8 mouse cellular contexts compared by ENCODE assay signal in the genomic region with DNA sequence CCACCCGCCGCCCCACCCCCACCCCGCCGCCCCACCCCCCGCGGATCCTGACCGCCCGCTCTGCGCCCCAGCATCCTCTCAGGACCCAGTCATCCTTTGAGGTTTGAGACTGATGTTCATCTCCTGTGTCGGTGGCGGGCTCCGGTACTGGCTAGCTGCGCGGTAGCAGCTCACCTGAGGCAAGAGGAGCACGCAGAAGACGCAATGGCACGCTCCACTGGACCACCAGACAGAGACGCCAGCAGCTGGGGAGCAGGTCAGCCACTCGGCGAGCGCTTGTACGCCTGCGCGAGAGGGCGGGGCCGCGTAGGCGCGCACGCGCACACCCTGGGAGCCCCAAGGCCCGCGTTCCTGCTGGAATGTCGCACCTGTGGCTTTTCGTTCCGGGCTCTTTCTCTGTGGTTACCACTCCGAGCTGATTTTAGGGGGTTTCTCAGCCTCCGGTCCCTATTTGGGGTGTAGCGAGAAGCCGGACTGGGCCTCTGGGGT. TPM values are rescaled to one million over a fixed set of nuclear protein-coding genes. Genes with fewer than 3 reads are reported as not detected.
DNase-seq lines count a peak whose midpoint lies in the region; ATAC-seq and TF ChIP-seq lines count a peak whose summit lies in the region.

TSS of gene Jmjd4 (plus strand) at position 305 of the 489 bp plus-strand sequence.

- peak within 1 kb of the TSS; percentile 94 for H3K27ac ChIP-seq in cortical plate, adult 2 months (ENCODE audit: insufficient read depth, low read length)

- H3K4me1 ChIP-seq in cortical plate, adult 2 months (ENCODE audit: control insufficient read depth, insufficient read depth, low read length), result peaks cover 9% of the 10 kb centered on the region

- peak; percentile 71 for ATAC-seq in activated CD4-positive, CD25-positive, alpha-beta regulatory T cell, adult 4 months
- ATAC-seq in inflammation-experienced regulatory T-cells, adult 6 months, result peak; percentile 75
- peak; percentile 86 for ATAC-seq in megakaryocyte-erythroid progenitor cell, adult 5-6 weeks (replicated peaks; ENCODE audit: low FRiP score, low TSS enrichment, poor library complexity, severe bottlenecking)

- intact Hi-C loops in left cerebral cortex, postnatal 10 days (cut with DNase I), result no loop called here

- no peak for TF ChIP-seq CTCF in cortical plate, adult 2 months (IDR thresholded peaks at IDR 0.05; ENCODE audit: extremely low read depth, insufficient read depth, low read length)

- TF ChIP-seq POLR2A in cortical plate, adult 2 months (IDR thresholded peaks at IDR 0.05; ENCODE audit: extremely low read depth, insufficient read depth, low read length), result peak; percentile 92

- peak; percentile 91 for DNase-seq in gastrocnemius, postnatal 10 days
- peak; percentile 91 to 95 for DNase-seq in left cerebral cortex, postnatal 10 days (ENCODE audit: extremely low spot score in 1 of 2, low spot score in 2 of 2)
- DNase-seq in right cerebral cortex, postnatal 25 days, result peak; percentile 93
- DNase-seq in urinary bladder, postnatal 4 days (ENCODE audit: low spot score in 2 of 2), result peak; percentile 88

- H3K4me3 ChIP-seq in cortical plate, adult 2 months (ENCODE audit: insufficient read depth, low read length), result peak within 1 kb of the TSS; percentile 98

RNA-seq across cellular contexts. Expression of gene Jmjd4, which starts in this region (rescaled TPM):
- 1 to 10 TPM; 3.9 to 5.3 TPM for polyA plus RNA-seq in activated CD4-positive, CD25-positive, alpha-beta regulatory T cell, adult 4 months (2017; shearing (Covaris generic))
- polyA plus RNA-seq in cortical plate, adult 2 months (2012; rRNA removed), result 15.7 and 16.1 TPM in 2 replicates
- total RNA-seq in gastrocnemius, postnatal 10 days (2021), result 1 to 10 TPM; 7.9 to 8.2 TPM
- polyA plus RNA-seq in inflammation-experienced regulatory T-cells, adult 6 months (2017; shearing (Covaris generic)), result 1 to 10 TPM; 3.6 to 5.8 (median 5.2) TPM
- total RNA-seq in left cerebral cortex, postnatal 10 days (2021), result 10 to 100 TPM; 34.4 to 34.5 TPM
- 10.2 and 12.8 TPM in 2 replicates for total RNA-seq in megakaryocyte-erythroid progenitor cell, adult 5-6 weeks (2014; fragmentation: Nextera tagmentation)
- 7.4 and 10.3 TPM in 2 replicates for total RNA-seq in megakaryocyte-erythroid progenitor cell, adult 5-6 weeks (2017)

Comparison
In these comparisons a context has a peak if more than half of its experiments do, and no peak if none do; other contexts are left out.
1. Peak in every context shown above with its lines: DNase-seq, ATAC-seq, H3K4me3 ChIP-seq and H3K27ac ChIP-seq.